Mouse (Mus musculus) embryonic fibroblast, embryonic 13.5 days (primary cell): ENCODE results near the gene Pqlc2. TPM values are rescaled to one million over a fixed set of nuclear protein-coding genes. Genes with fewer than 3 reads are reported as not detected.
A peak's percentile ranks its signal among the peaks of the same experiment; 100 is the strongest.

Experiments used
- H3K27ac ChIP-seq: 2 replicates; pipeline ENCODE4 v1.5.1; 2012; ENCODE audit warnings: low read length, control low read depth, inconsistent platforms; ENCODE audit not compliant: insufficient read depth
- H3K4me1 ChIP-seq: 2 replicates; pipeline ENCODE4 v1.6.1; 2011; ENCODE audit warnings: low read length; ENCODE audit not compliant: control insufficient read depth, insufficient read depth
- H3K4me3 ChIP-seq: 2 replicates; pipeline ENCODE4 v1.5.1; 2011; ENCODE audit warnings: mild to moderate bottlenecking, control low read depth, low read length; ENCODE audit not compliant: insufficient read depth
- CTCF ChIP-seq: IDR thresholded peaks from 2 replicates; pipeline ENCODE4 v1.5.1; 2011; ENCODE audit warnings: mild to moderate bottlenecking, control low read depth, low read length, moderate library complexity, borderline replicate concordance; ENCODE audit not compliant: insufficient read depth
- POLR2A ChIP-seq: IDR thresholded peaks from 2 replicates; pipeline ENCODE4 v1.6.1; 2011; ENCODE audit warnings: low read depth, mild to moderate bottlenecking, control low read depth, low read length, moderate library complexity
- polyA plus RNA-seq: library from polyadenylated mRNA; stranded (reverse); fragments of >200 nt; gene quantifications from 2 replicates; pipeline ENCODE4 v1.2.4, GENCODE M21; 2011; ENCODE audit warnings: low read depth; ENCODE audit not compliant: missing spikeins, insufficient read length

The Pqlc2 gene
- polyA plus RNA-seq, 1 experiment = 12.3 TPM

- no peak overlapping the region for H3K4me3 ChIP-seq
- H3K27ac ChIP-seq = no peak overlapping the region
- no peak for TF ChIP-seq CTCF
- TF ChIP-seq POLR2A = no peak
- H3K4me1 ChIP-seq = 0 out of 2 replicates have a peak, but pooled peaks cover 7% of the 10 kb centered on the region
Observed at GRCm38 (mm10) chr4:139271562-139271961, 38.9 kb downstream of the Pqlc2 start.

GRCm38 (mm10) chr4:139270168-139270567, 40.3 kb downstream of the Pqlc2 start:
- peaks cover 12% of the 10 kb centered on the region; the same call in 1 of the 2 replicates for H3K4me1 ChIP-seq
- TF ChIP-seq CTCF (no peak), POLR2A (no peak)
- no peak overlapping the region for H3K4me3 ChIP-seq
- H3K27ac ChIP-seq = no peak overlapping the region

GRCm38 (mm10) chr4:139268242-139268641, 42.3 kb downstream of the Pqlc2 start:
- Histone ChIP-seq H3K4me3 (no peak overlapping the region), H3K27ac (no peak overlapping the region), H3K4me1 (peaks cover 12% of the 10 kb centered on the region; the same call in 1 of the 2 replicates)
- no peak for TF ChIP-seq CTCF
- no peak for TF ChIP-seq POLR2A

GRCm38 (mm10) chr4:139267335-139267734, 43.2 kb downstream of the Pqlc2 start:
- TF ChIP-seq CTCF (no peak), POLR2A (no peak)
- H3K27ac ChIP-seq = no peak overlapping the region
- H3K4me3 ChIP-seq = no peak overlapping the region
- peaks cover 12% of the 10 kb centered on the region; the same call in 1 of the 2 replicates for H3K4me1 ChIP-seq

GRCm38 (mm10) chr4:139266500-139266865, 44.0 kb downstream of the Pqlc2 start:
- H3K4me1 ChIP-seq = peaks cover 9% of the 10 kb centered on the region
- no peak for TF ChIP-seq POLR2A
- no peak for TF ChIP-seq CTCF
- H3K27ac ChIP-seq = no peak overlapping the region
- H3K4me3 ChIP-seq = no peak overlapping the region

GRCm38 (mm10) chr4:139265783-139266499, 44.6 kb downstream of the Pqlc2 start:
- TF ChIP-seq CTCF (no peak), POLR2A (no peak)
- no peak overlapping the region for H3K4me3 ChIP-seq
- H3K4me1 ChIP-seq = peaks cover 14% of the 10 kb centered on the region
- no peak overlapping the region for H3K27ac ChIP-seq

- no peak overlapping the region for H3K27ac ChIP-seq
Observed at GRCm38 (mm10) chr4:139262981-139263380, 47.5 kb downstream of the Pqlc2 start.

GRCm38 (mm10) chr4:139259302-139259871, 51.1 kb downstream of the Pqlc2 start:
- H3K27ac ChIP-seq = peak overlapping the region; percentile 62
- no peak for TF ChIP-seq CTCF
- no peak for TF ChIP-seq POLR2A
- H3K4me1 ChIP-seq = peaks cover 25% of the 10 kb centered on the region
- H3K4me3 ChIP-seq = no peak overlapping the region

More at GRCm38 (mm10) chr4:139262981-139263380, 47.5 kb downstream of the Pqlc2 start:
- TF ChIP-seq CTCF (no peak), POLR2A (no peak)
- H3K4me1 ChIP-seq = peaks cover 26% of the 10 kb centered on the region
- no peak overlapping the region for H3K4me3 ChIP-seq

GRCm38 (mm10) chr4:139258621-139259301, 51.7 kb downstream of the Pqlc2 start:
- Histone ChIP-seq H3K27ac (peak overlapping the region; percentile 62), H3K4me3 (no peak overlapping the region), H3K4me1 (peaks cover 25% of the 10 kb centered on the region)
- TF ChIP-seq CTCF (no peak), POLR2A (no peak)

- Histone ChIP-seq H3K4me1 (peaks cover 38% of the 10 kb centered on the region), H3K4me3 (no peak overlapping the region), H3K27ac (peak overlapping the region; percentile 1; the same call in 1 of the 2 replicates)
- TF ChIP-seq POLR2A = no peak
- TF ChIP-seq CTCF = no peak
Observed at GRCm38 (mm10) chr4:139256708-139257107, 53.8 kb downstream of the Pqlc2 start.
